Mouse (Mus musculus) bone marrow, adult 2 months (tissue): ENCODE measurements around the gene Fastkd5.

ENCODE experiments used
- CTCF ChIP-seq: fragments of 200-500 bp; IDR thresholded peaks from 2 replicates; pipeline ENCODE4 v1.5.1; 2011; ENCODE audit warnings: low read length, control low read depth; ENCODE audit not compliant: control insufficient read depth, insufficient read depth
- POLR2A ChIP-seq: fragments of 200-500 bp; IDR thresholded peaks from 2 replicates; pipeline ENCODE4 v1.6.1; 2011; ENCODE audit warnings: low read depth, mild to moderate bottlenecking, control low read depth, low read length, borderline replicate concordance; ENCODE audit not compliant: control insufficient read depth

- TF ChIP-seq CTCF (no peak), POLR2A (no peak)
Observed at GRCm38 (mm10) chr2:130564063-130564462, 65.8 kb downstream of the Fastkd5 start.
